Mouse (Mus musculus): Measurements from ENCODE around the gene C1qb. TPM values are rescaled to one million over a fixed set of nuclear protein-coding genes. Genes with fewer than 3 reads are reported as not detected.

Gene C1qb
- polyA plus RNA-seq, 1 experiment from 2014 or later = 20.4 TPM

Other genes with a start within 250 kb of the C1qb start
- gene Ephb2, start 50.2 kb downstream of the C1qb start, polyA plus RNA-seq (2015; fragmentation: Nextera tagmentation; extraction: Ambion mirVana) = 10.7 and 12.7 TPM in 2 replicates
- 8.0 and 8.3 TPM in 2 replicates for gene C1qc, start 6.9 kb upstream of the C1qb start, polyA plus RNA-seq (2015; fragmentation: Nextera tagmentation; extraction: Ambion mirVana)
- 10.6 and 12.0 TPM in 2 replicates for gene C1qa, start 12.6 kb upstream of the C1qb start, polyA plus RNA-seq (2015; fragmentation: Nextera tagmentation; extraction: Ambion mirVana)
- gene Epha8, start 70.6 kb upstream of the C1qb start, polyA plus RNA-seq (2015; fragmentation: Nextera tagmentation; extraction: Ambion mirVana) = 1.1 and 1.3 TPM in 2 replicates
- 4.8 and 5.0 TPM in 2 replicates for gene Zbtb40, start 162.6 kb upstream of the C1qb start, polyA plus RNA-seq (2015; fragmentation: Nextera tagmentation; extraction: Ambion mirVana)